1 mouse cellular context compared by ENCODE assay signal in the genomic region with DNA sequence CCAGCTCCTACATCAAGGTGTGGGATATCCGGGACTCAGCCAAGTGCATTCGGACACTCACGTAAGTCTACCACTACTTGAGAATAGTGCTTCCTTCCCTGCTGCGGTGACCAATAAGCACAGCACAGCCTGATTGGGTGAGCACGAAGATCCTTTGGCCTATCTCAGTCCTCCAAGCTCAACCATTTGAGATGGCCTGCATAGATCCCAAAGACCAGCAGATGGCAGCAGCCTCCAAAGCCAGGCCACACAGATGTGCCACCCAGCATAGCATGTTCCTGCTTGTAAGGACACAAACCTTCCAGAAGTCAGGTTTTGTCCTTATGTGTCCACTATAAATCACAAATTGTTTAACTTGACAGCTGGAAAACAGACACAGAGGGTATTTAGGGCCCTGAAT.
A peak's percentile ranks its signal among the peaks of the same experiment; 100 is the strongest.
TF ChIP-seq lines count a peak whose summit lies in the region.

No protein-coding gene starts in this region.

TF ChIP-seq in CH12.LX, 34 proteins besides CTCF, POLR2A, EP300 and RAD21:
- TF ChIP-seq MAX (IDR thresholded peaks at IDR 0.05; ENCODE audit: low read length) (peak; percentile 24; the same call in 1 of the 2 replicates), SIN3A (IDR thresholded peaks at IDR 0.05; ENCODE audit: low read length) (no peak), BHLHE40 (IDR thresholded peaks at IDR 0.05; ENCODE audit: low read depth, low read length) (peak; percentile 26; the same call in 1 of the 2 replicates), E2F4 (IDR thresholded peaks at IDR 0.05; ENCODE audit: insufficient replicate concordance, low read depth, low read length) (0 out of 2 replicates have a peak, but pooled peaks have one; percentile 17), SMC3 (IDR thresholded peaks at IDR 0.05; ENCODE audit: low read depth, low read length) (peak; percentile 84), MYC (IDR thresholded peaks at IDR 0.05; ENCODE audit: low read depth, low read length) (0 out of 2 replicates have a peak, but pooled peaks have one; percentile 33), GABPA (IDR thresholded peaks at IDR 0.05; ENCODE audit: insufficient replicate concordance, low read depth, low read length) (no peak)
